Mouse (Mus musculus) ovary, postnatal 14 days (tissue): ENCODE data around the gene Slc4a8.
A peak's percentile ranks its signal among the peaks of the same experiment; 100 is the strongest.
"Not testable (repeated sequence)": the region's sequence is repeated elsewhere in the genome, so short reads cannot be mapped to it uniquely, and the experiment has no call there.

Experiments
- DNase-seq: peaks from one replicate; pipeline ENCODE4 v3.0.0; 2022; ENCODE audit warnings: low spot score

The Slc4a8 gene

DNA sequence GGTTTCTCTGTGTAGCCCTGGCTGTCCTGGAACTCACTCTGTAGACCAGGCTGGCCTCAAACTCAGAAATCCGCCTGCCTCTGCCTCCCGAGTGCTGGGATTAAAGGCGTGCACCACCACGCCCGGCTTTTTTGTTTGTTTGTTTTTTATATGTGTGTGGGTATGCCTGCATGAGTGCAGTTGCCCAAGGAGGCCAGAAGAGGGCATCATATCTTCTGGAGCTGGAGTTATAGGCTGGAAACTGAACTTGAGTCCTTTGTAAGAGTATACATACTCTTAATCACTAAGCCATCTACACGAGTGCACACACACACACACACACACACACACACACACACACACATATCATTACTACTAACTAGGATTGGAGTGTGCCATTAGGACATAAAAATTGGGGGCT, 12.3 kb downstream of the Slc4a8 start:
- not testable (repeated sequence) for DNase-seq

DNA sequence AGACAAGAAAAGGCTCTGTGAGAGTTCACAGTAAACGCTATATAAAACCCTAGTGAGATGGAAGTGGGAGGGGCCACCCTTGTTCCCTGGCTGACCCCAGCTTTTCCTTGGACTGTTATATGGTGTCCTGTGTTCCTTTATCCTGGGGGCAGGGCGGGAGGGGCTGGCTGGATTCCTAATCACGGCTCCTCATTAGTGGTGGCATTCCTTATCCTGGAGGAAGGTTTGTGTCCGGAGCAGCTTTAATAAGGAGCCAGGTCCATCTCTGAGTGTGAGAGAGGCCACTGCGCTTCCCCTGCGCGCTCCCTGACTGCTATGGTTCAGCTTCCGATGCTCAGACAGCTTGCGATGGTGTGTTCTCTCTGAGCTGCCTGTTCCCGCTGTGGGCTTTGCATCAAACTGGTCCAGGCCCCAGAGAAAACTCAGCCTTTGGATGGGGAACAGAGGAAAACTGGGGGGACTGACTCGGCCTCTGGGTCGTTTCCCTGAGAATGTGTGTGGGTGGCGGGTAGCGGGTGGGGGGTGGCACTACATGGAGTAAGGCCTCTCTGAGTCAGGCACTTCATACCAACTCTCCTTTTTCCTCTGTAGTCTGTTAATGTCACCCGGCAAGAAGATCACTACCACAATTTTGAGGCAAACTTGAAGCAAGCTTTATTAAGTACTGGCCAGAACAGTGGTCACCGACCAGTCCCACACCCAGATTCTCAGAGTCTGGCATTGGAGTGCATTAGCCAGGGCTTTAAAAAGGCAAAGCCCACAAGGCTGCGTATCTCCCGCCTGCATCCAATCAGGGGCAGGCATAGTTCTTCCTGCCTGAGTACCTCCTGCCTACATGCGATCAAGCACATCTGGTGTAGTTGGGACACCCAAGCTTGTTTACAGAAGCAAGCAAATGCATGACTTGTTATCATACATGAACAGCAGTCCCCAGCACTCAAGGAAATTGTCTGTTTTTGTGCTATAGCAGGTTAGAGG, 13.9 kb downstream of the Slc4a8 start:
- no peak for DNase-seq

DNA sequence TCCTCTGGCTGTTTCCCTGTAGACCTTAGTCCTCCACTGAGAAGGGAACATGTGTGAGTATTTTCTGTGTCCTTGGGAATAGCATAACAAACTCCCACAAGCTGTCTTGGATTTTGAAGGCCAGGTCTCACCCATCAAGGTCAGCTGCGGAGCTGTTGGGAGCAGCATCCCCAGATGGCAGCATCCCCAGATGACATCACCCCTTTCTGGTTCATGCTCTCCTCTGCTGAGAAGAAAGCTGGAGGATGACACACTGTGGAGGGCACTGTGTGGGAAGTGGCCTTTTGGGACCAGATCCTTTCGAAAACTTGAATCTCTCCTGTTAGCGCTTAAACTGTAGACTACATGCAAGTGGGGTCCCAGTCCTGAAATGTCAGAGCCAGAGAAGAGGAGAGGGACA, 14.9 kb downstream of the Slc4a8 start:
- DNase-seq: peak; percentile 38

DNA sequence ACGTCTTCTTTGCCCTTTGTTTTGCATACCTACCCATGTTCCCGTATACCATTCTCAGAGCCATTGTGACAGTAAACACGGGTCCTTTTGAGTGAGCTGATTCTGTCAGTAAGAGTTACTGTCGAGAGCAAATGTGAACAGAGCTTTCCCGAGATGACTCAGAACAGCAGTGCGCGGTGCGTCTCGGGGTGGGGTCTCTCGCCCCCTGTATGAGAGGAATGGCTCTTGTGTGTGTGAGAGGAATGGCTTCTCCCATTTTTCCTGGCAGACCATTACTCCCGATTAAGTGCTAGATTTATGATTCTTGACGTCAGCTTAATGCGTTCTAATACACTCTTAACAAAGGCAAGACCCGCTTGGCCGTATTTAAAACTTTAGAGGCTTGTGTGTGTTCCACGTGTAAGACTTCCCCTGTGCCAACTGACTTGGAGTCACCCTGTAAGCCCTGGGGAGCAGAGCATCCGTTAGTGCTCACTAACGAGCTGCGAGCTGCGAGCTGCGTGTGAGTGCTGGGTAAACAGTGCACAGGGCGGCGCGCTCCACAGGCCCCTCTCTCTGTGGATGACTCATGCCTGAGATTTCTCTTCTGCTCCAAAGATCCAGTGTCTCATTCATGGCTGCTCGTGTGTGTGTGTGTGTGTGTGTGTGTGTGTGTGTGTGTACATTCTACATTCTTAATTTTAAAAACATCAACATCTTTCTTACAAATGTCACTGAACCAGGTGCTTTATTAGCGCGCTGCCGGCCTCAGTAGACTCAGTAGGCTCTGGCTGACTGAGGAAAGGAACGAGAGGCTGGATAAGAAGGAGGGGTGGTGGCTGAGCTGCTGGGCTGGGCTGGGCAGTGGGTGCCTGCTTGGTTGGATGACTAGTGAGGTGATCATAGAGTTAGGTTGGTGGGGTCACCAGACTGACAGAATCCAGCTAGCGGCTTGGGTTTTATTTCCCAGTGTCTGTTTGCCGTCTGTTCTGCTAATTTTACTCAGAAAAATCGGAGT, 15.8 kb downstream of the Slc4a8 start:
- DNase-seq: no peak

DNA sequence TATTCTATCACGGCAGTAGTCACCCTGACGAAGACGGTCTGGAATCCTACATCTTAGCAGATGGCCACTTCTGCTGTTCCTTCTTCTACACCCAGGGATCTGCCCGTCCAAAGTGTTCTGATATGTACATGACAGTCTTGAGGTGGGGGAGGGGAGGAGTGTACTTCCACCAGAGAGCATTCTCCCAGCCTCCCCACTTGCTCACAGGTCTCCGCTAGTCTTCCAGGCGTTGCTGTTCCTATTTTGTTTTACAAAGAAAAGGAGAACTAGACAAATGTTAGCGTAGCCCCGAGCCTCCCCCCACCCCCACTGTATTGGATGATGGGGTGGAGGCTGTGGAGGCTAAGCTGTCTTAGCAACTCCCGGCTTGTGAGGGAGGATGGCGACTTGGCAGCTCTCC, 18.3 kb downstream of the Slc4a8 start:
- DNase-seq: no peak

DNA sequence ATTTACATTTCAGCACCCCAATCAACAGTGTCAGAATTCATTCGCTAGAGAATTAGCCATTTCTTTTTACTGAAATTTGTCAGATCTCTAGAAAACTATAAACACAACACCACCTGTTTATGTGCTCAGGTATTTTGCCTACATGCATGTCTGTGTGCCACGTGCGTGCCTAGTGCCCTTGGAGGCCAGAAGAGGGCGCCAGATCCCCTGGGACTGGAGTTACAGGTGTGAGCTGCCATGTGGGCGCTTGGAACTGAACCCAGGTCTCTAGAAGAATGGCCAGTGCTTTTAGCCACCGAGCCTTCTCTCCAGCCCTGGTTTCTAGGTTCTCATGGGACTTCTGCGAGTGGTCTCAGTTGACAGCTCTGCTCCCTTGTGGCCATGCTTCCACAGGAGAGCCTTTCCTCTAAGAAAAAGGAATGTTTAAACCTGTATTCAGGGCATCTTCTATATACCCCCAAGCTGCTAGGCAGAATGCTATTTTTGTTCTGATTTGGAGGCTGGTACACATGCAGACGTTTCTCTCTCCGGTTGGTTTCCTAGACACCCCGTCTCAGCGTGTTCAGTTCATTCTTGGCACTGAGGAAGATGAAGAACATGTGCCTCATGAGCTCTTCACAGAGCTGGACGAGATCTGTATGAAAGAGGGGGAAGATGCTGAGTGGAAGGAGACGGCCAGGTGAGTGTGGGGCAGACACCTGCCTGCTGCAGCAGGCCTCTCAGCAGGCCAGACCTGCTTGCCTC, 21.9 kb downstream of the Slc4a8 start:
- DNase-seq: no peak

DNA sequence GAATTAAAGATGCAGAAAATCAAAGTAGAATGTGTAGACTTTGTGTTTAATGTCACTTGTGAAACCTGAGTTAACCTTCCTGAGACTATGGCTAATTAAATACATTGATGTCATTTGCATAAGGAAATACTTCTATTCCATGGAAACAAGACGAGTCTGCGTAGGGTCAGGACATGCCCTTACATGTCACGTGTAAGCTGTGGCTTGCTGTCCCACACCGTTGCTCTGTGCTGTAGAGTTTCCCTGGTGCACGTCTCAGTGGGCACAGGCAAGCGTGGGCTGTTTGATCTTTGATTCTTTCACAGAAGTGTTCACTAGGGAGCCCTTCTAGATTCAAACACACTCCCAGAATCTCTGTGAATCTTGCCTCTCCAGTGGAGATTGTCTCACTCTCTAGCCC, 28.7 kb downstream of the Slc4a8 start:
- no peak for DNase-seq

DNA sequence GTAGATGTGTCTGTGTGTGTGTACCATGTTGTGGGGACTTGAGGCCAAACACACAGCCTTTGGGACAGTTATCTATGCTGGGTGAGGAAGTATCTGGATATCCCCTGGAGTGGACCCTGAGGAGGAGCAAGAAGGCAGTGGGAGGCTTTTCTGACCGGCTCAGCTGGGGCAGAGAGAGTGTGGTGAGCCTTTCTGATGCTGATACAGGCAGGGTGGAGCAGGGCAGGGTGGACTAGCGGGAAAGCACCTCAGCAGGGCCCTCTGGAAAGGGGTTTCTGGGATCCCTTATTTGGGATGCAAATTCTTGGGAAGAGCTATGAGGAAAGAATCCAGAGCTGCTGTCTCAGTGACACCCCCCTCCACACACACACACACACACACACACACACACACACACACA, 30.8 kb downstream of the Slc4a8 start:
- no peak for DNase-seq

DNA sequence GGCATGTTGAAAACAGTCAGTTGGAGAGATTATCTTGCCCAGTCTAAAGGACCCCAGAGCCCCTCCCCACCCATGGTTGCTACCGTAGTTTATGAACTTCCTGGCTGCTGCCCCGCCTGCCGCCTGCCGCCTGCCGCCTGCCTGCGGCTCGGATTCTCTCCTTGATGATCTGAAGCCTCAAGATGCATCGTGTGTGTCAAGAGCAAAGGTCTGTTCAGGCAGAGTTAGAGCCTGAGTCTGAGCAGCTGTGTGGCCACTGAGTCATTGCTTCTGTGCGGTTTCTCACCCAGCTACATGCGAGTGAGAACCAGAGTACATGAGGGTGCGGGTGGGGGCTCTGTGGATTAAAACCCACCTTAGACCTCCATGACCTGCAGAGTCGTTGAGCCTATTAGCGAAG, 39.4 kb downstream of the Slc4a8 start:
- no peak for DNase-seq

DNA sequence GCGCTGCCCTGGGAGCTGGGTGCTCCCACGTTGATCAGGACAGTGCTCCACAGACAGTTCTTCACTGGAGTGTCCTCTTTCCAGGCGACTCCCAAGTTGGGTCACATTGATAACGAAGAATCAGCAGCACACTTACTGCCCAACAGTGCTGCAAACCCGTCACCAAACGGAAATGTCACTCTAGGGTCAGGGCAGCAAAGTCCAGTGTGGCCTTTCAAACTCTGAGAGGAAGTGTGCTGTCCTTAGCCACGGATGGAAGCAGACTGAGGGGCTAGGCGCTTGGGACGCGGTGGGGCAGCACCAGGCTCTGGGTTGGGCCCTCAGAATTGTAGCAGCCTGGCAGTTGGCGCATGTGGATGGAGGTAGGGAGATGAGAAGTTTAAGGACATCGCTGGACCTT, 46.5 kb downstream of the Slc4a8 start:
- no peak for DNase-seq

DNA sequence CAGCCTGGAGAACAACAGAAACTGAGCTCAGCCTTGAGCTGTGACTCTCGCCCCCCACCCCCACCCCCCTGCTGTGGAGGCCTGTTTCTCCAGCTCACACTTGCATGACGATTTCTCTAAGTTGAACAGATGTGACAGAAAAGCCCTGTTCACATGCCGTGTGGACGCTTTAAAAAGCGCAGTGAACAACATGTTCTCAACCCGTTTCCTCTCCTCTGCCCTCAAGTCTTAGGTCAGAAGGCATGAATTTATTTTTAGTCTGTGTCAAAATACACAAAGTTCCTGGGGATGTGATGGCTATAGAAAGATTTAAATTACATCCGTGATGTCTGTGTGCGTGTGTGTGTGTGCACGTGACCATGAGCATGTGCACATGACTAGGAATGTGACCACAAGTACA, 46.9 kb downstream of the Slc4a8 start:
- no peak for DNase-seq

DNA sequence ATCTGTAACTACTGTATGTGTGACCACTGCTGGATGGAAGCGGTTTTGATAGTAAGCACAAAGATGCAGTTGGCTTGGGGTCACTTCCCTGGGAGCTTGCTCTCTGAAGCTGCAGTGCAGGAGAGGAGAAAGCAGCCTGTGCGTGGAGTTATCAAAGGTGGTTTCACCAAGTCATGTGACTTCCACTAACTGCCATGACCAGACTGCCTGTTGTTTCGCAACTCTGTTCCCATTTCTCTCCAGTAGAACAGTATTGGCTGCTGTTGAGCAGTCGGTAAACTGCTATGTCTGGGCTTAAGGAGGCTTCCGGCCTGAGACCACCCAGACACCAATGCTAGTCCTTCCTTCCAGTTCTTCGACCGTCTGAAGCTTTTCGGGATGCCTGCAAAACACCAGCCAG, 48.7 kb downstream of the Slc4a8 start:
- no peak for DNase-seq

DNA sequence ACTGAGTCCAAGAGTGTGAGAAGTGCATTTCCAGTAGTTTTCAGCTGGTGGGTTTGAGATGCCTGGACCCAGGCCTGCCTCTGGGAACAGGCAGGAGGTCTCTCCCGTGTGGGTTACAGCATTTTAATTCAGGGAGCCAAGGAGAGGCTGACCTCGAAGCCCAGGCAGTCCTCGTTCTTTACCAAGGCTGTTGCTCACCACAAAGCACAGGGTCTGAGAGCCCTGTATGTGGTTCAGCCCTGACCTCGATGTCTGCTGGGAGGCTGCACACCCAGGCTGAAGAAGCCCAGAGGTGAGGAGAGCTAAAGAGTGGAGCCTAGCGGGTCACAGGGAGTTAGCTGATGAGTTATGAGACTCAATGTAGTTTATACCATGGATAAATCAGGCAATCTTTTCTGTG, 52.0 kb downstream of the Slc4a8 start:
- no peak for DNase-seq

DNA sequence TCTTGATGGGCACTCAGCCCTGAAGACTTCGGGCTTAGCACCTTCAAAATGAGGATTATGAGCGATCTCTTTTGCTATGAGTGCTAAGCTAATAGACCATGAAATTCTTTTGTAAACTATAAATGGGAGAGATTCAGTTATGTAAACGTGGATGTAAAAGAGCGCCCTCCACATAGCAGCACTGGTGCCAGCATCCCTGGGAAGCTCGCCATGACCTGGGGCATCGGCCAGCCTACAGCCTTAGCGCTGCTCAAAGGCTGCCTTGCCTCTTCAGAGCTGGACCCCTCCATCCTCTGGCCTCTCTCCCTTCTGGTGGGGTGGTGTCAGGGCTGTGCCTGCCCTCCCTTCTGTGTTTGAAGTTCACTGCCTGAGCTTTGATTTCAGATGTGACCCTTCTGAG, 52.5 kb downstream of the Slc4a8 start:
- DNase-seq: no peak

DNA sequence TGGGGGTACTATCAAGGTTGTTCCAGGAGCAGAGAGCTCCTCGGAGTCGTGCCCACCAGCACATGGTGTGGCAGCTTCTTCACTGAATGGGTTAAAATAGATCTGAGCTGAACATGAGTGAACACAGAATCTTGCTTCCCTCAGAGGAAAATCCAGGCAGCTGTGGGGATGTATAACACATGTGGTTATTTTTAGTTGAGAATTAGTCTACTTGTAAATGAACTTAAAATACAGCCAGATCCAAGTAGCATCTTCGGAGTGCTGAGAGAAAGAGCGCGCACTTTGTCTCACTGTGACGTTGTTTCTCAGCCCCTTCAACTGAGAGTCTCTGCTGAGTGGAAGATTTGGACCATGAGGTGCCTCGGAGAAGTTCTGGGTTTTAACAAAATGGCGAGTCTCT, 53.8 kb downstream of the Slc4a8 start:
- DNase-seq: no peak

DNA sequence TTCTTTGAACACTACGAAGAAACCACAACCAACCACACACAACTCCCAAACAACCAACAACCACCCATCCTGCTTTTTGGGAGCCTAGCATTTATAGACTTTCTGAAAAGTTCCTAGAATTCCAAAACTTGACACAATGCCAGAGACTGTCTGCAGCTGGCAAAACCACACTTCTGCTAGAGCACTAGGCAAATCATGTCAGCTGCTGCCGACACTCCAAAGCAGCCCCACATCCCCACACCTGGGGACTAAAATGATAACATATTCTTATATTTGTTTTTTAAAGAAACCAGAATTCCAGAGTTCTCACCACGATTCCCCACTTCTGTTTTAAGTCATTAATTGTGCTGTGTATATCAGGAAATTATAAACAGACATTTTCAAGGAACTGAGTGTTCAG, 57.3 kb downstream of the Slc4a8 start:
- no peak for DNase-seq

DNA sequence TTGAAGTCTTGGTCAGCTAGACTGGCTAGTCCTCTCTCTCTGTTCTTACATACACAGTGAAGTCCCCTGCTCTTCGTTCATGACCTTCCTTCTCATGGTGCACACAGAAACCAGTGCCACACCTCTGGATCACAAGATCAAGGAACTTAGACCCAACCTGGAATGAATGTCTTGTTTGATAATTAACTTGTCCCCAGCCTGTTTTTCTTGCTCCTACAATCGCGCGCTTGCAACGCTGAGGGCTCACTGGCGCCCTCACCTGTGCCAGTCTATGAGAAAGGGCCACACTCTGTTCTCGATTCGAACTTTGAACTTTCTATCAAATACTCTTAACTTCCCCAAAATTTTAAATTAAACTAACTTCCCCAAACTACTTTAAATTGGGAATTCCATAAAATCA, 60.3 kb downstream of the Slc4a8 start:
- no peak for DNase-seq

DNA sequence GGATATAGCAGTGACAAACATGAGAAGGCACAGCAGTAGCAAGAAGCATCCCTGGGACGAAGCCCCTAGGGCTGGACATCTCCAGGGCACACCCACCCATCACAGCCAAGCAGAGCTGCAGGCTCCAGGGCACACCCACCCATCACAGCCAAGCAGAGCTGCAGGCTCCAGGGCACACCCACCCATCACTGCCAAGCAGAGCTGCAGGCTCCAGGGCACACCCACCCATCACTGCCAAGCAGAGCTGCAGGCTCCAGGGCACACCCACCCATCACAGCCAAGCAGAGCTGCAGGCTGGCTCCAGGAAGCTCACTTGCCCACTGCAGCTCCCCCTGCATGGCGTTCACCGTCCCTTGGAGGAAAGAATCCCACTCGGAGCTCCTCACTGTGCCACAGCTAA, 60.8 kb downstream of the Slc4a8 start:
- DNase-seq: not testable (repeated sequence)

DNA sequence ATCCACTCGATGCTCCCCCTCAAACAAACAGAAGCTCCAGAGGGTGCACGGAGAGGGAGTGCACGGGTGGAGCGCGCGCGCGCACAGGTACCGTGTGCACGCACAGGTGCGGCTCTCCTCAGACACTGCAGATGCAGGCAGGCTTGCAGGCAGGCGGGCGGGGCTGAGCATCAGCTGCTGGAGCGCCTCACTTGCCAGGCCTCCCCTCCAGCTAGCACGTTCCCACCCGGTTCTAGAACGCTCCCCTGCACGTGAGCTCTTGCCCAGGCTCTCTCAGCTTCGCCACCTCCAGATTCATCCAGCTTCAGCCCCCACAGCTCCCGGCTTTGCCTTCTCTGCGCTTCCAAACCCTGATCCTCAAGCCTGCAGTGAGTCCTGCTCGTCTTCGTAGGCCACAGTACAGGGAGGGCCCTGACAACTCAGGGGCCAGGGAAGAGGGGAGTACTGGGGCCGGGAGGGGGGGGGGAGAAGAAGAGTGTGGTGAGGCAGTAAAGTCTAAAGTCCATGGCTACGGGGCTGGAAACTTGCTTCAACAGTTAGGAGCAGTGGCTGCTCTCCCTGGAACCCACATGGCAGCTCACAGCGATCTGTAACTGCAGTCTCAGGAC, 63.8 kb downstream of the Slc4a8 start:
- no peak for DNase-seq

DNA sequence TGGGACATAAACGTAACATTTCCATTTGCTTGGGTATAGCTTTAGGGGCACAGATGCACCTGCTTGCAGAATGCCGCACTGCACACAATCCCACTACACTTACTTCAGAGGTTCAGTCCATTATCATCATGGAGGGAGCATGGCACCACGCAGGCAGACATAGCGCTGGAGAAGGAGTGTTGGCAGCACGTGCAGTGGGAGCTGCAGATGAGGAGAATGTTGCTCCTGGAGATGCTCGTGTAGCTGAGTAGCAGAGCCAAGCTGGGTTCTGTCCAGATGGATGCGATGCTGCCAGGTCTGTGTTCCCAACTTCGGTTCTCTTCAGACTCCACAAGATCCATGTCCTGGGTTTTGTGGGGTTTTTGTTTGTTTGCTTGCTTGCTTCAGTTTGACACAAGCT, 64.5 kb downstream of the Slc4a8 start:
- no peak for DNase-seq

DNA sequence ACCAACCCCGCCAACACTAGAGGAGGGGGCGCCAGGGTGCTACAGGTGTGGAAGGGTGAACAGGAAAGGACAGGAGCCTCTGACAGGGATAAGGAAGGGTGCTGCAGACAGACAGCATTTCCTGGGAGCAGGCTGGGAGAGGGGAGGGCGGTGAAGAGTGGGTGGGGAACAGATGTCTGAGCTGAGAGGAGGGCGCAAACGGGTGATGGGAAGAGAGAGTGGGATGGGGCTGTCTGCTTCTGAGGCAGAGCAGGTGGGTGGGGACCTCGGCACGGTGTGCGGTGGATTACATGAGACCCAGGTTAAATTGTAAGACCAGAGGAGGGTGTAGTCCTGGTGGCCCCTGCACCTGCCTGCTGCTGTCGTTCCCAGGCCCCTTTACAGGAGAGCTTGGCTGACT, 68.2 kb downstream of the Slc4a8 start:
- no peak for DNase-seq

DNA sequence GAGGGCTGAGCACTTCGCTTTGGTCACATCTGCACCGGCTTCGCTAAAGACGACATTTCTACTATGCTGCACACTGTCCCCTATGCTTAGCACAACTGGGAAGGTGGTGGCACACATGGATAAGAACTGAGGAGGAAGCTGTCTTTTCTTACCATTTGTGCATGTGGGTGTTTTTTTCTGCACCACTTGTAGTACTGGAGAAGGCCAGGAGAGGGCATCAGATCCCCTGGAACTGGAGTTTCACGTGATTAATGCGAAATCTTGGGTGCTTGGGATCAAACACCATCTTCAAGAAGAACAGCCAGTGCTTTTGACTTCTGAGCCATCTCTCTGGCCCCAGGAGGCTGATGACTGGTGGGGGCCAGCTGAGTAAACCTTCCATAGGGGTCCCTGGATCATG, 69.1 kb downstream of the Slc4a8 start:
- DNase-seq: no peak
